Mouse (Mus musculus) olfactory bulb, adult 2 months (tissue): ENCODE measurements around the gene Memo1. TPM values are rescaled to one million over a fixed set of nuclear protein-coding genes. Genes with fewer than 3 reads are reported as not detected.
"Not testable (repeated sequence)": the region's sequence is repeated elsewhere in the genome, so short reads cannot be mapped to it uniquely, and the experiment has no call there.

Experiments
- H3K27ac ChIP-seq: fragments of 200-500 bp; 2 replicates; pipeline ENCODE4 v1.5.1; 2012; ENCODE audit warnings: low read depth, low read length; ENCODE audit not compliant: insufficient read depth
- H3K4me1 ChIP-seq: fragments of 200-500 bp; 2 replicates; pipeline ENCODE4 v1.6.1; 2012; ENCODE audit warnings: low read length; ENCODE audit not compliant: control insufficient read depth, insufficient read depth
- H3K4me3 ChIP-seq: fragments of 200-500 bp; 2 replicates; pipeline ENCODE4 v1.5.1; 2012; ENCODE audit warnings: mild to moderate bottlenecking, low read depth, low read length, moderate library complexity; ENCODE audit not compliant: insufficient read depth
- CTCF ChIP-seq: fragments of 200-500 bp; IDR thresholded peaks from 2 replicates; pipeline ENCODE4 v1.5.1; 2012; ENCODE audit warnings: low read depth, mild to moderate bottlenecking, low read length, moderate library complexity; ENCODE audit not compliant: insufficient read depth
- POLR2A ChIP-seq: fragments of 200-500 bp; IDR thresholded peaks from 2 replicates; pipeline ENCODE4 v1.6.1; 2012; ENCODE audit warnings: mild to moderate bottlenecking, low read depth, low read length, moderate library complexity; ENCODE audit not compliant: insufficient read depth
- WGBS: fragments of 180-500 bp; shearing (Covaris S2); methylation state at CpG from one replicate; pipeline ENCODE4 v1.1.7; 2018; 5-methylcytosine and 5-hydroxymethylcytosine counted together
- polyA plus RNA-seq: library from polyadenylated mRNA; stranded (reverse); fragments of >200 nt; gene quantifications from 2 replicates; pipeline ENCODE4 v1.2.4, GENCODE M21; 2012; ENCODE audit warnings: low replicate concordance; ENCODE audit not compliant: missing spikeins, insufficient read depth, insufficient read length

Gene Memo1
- polyA plus RNA-seq, 1 experiment, result not detected

DNA sequence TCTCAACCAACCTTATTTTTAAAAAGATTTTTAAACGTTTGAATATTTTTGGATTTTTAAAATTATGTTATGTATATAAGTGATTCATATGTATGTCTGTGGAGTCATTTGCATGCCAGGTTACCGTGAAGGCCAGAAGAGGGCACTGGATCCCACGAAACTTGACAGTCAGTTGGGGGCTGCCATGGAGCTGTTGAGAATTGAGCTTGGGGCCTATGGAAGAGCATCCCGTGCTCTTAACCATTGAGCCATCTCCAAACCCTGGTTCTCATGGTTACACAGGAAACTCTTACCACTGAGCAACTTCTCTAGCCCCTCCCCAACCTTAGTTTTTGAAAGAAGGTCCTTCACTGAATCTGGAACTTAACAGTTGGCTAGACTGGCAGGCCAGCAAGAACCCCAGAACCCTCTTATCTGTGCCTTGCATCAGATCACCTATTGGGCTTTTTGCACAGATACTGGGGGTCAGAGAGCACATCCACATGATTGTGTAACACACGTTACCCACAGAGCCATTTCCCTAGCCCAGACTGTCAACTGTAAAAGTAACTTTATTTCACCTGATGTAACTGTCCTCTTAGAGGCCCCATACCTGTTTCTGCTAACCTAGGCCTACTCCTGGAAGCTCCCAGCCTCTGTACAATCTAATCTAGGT, 27.2 kb upstream of the Memo1 start:
- H3K27ac ChIP-seq, result no peak overlapping the region
- 52% methylated on average over 5 of the region's 5 CpGs for WGBS
- no peak overlapping the region for H3K4me3 ChIP-seq
- no peaks in the 10 kb centered on the region for H3K4me1 ChIP-seq
- TF ChIP-seq CTCF (no peak), POLR2A (no peak)

DNA sequence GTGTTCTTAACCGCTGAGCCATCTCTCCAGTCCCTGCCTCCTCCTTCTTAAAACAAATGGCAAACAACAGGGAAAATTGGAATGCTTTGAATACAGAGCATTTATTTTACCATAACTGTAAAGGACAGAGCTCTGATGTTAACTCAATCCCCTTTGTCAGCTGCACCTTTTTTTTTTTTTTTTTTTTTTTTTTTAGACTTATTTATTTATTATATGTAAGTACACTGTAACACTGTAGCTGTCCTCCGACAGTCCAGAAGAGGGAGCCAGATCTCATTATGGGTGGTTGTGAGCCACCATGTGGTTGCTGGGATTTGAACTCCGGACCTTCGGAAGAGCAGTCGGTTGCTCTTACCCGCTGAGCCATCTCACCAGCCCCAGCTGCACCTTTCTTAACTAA, 23.4 kb upstream of the Memo1 start:
- no peaks in the 10 kb centered on the region for H3K4me1 ChIP-seq
- no peak for TF ChIP-seq POLR2A
- no peak for TF ChIP-seq CTCF
- no peak overlapping the region for H3K4me3 ChIP-seq
- H3K27ac ChIP-seq, result no peak overlapping the region
- 90% methylated on average over 6 of the region's 6 CpGs for WGBS

DNA sequence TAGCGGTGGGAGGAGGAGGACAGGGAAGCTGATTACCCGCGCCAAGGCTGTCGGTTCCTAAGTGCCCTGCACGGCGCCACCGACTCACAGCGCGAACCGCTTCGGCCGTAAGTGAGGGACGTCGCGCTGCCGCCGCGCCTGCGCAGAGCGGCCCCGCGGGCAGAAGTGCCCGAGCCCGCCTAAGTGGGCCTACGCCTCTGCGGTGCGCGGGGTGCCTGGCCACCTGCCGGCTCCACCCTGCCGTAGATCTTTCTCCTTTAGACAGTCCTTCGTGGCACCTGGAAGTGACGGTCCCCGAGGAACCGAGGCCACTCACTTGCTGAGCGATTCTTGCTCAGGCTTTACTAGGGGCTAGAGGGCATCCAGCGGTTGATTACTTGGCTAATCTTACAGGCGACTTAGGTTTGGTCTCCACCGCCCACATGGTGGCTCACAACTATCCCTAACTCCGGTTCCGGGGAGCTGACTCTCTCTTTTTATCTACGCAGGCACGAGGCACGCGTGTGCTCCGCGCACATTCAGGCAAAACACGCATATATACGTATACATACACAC, 21.1 kb upstream of the Memo1 start:
- 0% methylated on average over 48 of the region's 48 CpGs for WGBS
- Histone ChIP-seq H3K27ac (peak overlapping the region; percentile 65), H3K4me1 (no peaks in the 10 kb centered on the region), H3K4me3 (peak overlapping the region; percentile 83)
- TF ChIP-seq POLR2A, result peak; percentile 96
- no peak for TF ChIP-seq CTCF

DNA sequence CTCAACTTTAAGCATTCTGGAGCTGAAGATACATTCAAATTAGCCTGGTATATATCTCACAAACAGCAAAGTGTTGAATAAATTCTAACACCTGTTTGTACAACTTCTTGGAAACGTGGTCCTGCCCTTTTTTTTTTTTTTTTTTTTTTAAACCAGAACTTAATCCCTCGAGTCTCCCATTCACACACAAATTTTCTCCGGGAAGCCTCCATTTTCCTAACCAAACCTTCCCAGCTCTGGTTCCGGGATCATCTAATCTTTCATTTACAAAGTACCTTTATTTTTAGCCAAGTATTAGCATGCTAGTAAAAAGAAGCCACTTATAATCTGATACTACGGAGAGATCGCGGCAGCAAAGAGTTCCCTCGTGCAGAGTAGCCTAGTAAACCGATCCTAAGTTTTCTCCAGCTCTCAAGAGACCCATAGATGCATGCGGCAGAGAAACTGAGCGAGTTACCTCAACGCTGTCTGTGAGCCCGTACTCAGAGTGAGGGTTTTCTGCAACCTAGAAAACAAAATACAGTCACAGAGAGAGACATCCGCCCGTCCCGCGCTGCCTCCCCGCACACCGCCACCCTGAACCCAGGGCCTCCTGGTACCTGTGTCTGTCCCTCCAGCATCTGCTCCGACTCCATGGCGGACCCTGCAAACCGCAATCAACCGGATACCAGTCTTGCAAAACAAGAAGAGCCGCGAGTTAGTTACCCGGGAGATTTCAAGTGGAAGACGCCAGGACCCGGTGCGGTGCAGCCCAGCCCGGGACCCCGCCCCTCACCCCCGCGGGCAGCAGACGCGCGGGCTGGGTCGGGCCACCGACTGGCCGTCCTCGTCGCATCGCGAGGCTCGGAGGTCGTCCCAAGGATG, 20.4 kb upstream of the Memo1 start:
- WGBS, result under 1% methylated on average over 45 of the region's 45 CpGs
- TF ChIP-seq CTCF, result no peak
- TF ChIP-seq POLR2A, result no peak
- peak overlapping the region; percentile 83 for H3K4me3 ChIP-seq
- no peak overlapping the region for H3K27ac ChIP-seq
- H3K4me1 ChIP-seq, result no peaks in the 10 kb centered on the region

DNA sequence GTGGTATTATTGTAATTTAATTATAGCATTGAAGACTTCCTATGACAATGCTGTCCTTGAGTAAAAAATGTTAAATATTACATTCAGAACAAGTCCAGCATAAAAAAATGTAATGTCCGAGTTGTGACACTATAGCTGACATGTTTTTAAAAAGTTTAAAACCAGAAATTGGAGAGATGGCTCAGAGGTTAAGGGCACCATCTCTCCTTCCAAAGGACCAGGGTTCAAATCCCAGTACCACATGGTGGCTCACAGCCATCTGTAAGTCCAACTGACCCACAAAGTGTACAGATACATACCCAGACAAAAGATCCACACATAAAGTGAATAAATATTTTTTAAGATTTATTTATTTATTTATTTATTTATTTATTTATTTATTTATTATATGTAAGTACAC, 10.7 kb upstream of the Memo1 start:
- 0 out of 2 replicates have a peak, but pooled peaks cover 2% of the 10 kb centered on the region for H3K4me1 ChIP-seq
- no peak overlapping the region for H3K27ac ChIP-seq
- 95% methylated on average over 1 of the region's 1 CpGs for WGBS
- H3K4me3 ChIP-seq, result no peak overlapping the region
- no peak for TF ChIP-seq CTCF
- TF ChIP-seq POLR2A, result no peak

DNA sequence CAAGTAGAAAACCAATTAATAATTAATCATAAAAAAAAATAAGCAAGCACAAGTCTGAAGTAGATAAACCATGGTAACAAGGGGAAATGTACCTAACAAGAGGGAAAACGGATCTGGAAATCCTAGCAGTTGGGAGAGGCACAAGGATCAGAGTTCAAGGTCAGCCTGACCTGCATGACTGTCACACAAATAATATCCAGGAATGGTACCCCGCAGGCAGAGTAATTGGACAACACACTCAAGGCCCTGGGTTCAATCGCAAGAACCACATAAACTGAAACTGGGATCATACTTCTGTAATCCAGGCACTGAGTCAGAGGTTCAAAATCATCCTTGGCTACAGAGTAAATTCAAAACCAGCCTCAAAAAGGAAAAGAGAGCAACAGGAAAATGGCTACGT, 10.3 kb upstream of the Memo1 start:
- 0 out of 2 replicates have a peak, but pooled peaks cover 2% of the 10 kb centered on the region for H3K4me1 ChIP-seq
- TF ChIP-seq POLR2A (no peak), CTCF (no peak)
- 92% methylated on average over 4 of the region's 4 CpGs for whole genome bisulfite sequencing
- no peak overlapping the region for H3K4me3 ChIP-seq
- H3K27ac ChIP-seq, result no peak overlapping the region

DNA sequence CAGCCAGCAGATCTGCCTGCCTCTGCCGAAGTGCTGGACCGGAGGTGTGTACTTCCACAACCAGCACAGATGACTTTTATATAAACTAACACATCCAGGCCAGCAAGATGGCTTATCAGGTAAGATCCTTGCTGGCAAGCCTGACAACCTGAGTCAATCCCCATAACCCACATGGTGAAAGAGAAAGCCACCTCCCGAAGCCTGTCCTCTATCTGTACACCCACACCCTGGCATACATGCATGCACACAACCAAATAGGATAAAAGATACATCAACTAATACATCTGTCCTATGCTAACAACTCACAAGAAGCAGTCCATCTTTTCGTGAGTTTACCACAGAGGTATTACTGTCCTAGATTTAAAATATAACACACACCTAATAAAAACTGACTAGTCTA, 8.7 kb upstream of the Memo1 start:
- WGBS, result 91% methylated on average over 4 of the region's 4 CpGs
- H3K27ac ChIP-seq, result no peak overlapping the region
- TF ChIP-seq CTCF, result no peak
- no peak for TF ChIP-seq POLR2A
- no peak overlapping the region for H3K4me3 ChIP-seq
- no peaks in the 10 kb centered on the region for H3K4me1 ChIP-seq

DNA sequence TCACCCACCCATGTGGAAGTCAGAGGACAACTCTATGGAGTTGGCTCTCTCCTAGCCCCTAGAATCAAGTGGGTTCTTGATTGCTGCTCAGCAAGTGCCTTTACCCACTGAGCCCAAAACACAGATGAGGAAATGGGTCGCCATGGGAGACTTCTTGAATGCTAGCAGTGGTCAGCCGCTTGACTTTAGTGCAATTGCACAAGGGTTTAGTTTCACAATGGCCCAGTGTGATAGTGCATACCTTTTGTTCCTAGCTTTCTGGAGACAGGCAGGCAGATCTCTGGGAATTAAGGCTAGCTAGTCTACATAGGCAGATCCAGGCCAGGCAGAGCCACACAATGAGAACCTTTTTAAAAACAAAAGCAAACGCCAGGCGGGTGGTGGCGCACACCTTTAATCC, 4.8 kb upstream of the Memo1 start:
- TF ChIP-seq CTCF, result no peak
- TF ChIP-seq POLR2A, result no peak
- 88% methylated on average over 5 of the region's 5 CpGs for WGBS
- Histone ChIP-seq H3K4me1 (no peaks in the 10 kb centered on the region), H3K27ac (no peak overlapping the region), H3K4me3 (no peak overlapping the region)

DNA sequence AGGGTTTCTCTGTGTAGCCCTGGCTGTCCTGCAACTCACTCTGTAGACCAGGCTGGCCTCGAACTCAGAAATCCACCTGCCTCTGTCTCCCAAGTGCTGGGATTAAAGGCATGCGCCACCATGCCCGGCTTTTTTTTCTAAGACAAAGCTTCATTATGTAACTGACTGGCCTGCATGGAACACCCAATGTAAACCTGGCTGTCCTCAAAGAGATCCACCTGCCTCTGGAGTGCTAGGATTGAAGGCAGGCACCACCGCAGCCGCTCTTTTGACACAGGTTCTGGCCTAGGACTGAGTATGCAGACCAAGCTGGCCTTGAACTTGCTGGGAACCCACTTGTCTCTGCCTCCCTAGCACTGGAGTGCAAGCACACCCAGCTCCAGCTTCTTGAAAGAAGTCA, 1.7 kb upstream of the Memo1 start:
- H3K4me3 ChIP-seq, H3K4me1 ChIP-seq, H3K27ac ChIP-seq: not testable (repeated sequence)
- WGBS, result 89% methylated on average over 5 of the region's 5 CpGs
